Mouse (Mus musculus) ES-E14 (cell line): ENCODE measurements around the gene Hnrnpa1.

ENCODE experiments used
- CHD2 ChIP-seq: IDR thresholded peaks from 2 replicates; pipeline ENCODE4 v1.6.1; 2014; ENCODE audit warnings: mild to moderate bottlenecking, low read depth, low read length, inconsistent platforms
- MAFK ChIP-seq: IDR thresholded peaks from 2 replicates; pipeline ENCODE4 v1.6.1; 2014; ENCODE audit warnings: mild to moderate bottlenecking, low read depth, low read length, inconsistent platforms; ENCODE audit not compliant: insufficient read depth
- ZC3H11A ChIP-seq: IDR thresholded peaks from 2 replicates; pipeline ENCODE4 v1.6.1; 2012; ENCODE audit warnings: low read depth, mild to moderate bottlenecking, inconsistent platforms, low read length, borderline replicate concordance
- ZNF384 ChIP-seq: IDR thresholded peaks from 2 replicates; pipeline ENCODE4 v1.6.1; 2012; ENCODE audit warnings: low read depth, low read length, inconsistent platforms

- TF ChIP-seq CHD2 (no peak), ZNF384 (no peak), MAFK (no peak), ZC3H11A (no peak)
These were observed 52.6 kb downstream of the Hnrnpa1 start for GRCm38 (mm10) chr15:103292673-103293345.
